Mouse (Mus musculus): ENCODE measurements around the gene Slc15a3. TPM values are rescaled to one million over a fixed set of nuclear protein-coding genes. Genes with fewer than 3 reads are reported as not detected.

The Slc15a3 gene
- total and polyA plus RNA-seq, 3 experiments: 2.1 to 3.9 (median 2.3) TPM

DNA sequence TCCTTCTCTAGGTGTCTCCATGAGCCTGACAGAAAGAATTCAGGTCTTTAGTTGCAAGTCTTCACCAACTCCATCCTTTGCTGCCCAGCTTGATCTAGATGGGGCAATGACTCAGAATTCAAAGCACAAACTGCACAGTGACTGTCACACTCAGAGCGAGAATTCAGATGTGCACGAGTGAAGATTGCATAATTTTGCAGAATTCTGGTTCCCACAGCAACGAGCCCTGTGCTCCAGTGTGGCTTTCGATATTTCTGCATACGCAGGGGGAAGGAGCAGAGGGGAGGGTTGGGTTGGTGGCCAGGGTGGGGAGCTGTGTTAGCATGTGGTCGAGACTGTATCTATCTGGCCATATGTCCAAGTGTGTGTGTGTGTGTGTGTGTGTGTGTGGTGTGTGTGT lies 38.5 kb upstream of the Slc15a3 start:
- intact Hi-C loops (cut with DNase I): no loop called here
- WGBS: 58% methylated on average over 6 of the region's 6 CpGs

DNA sequence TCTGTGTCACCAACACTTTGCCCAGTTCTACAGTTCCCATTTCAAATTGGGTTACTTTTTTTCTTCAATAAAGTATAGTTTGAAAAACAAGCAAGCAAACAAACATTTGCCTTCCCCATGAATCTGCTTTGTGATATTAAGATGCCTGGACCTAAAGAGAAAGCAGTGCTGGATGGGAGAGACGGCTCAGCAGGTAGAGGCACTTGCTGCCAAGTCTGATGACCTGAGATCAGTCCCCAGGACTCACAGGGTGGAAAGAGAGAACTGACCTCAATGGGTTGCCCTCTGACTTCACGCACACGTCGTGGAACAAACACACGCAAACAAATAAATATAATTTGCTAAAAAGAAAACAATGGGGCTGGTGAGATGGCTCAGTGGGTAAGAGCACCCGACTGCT lies 37.6 kb upstream of the Slc15a3 start:
- Histone ChIP-seq H3K36me3 (ENCODE audit: control insufficient read depth, insufficient read depth, low read length) (no peaks in the 10 kb centered on the region), H3K79me2 (replicated peaks; ENCODE audit: control insufficient read depth, insufficient read depth, low read length) (no peaks in the 10 kb centered on the region), H3K27me3 (ENCODE audit: control insufficient read depth, insufficient read depth, low read length) (no peaks in the 10 kb centered on the region), H3K27ac (no peak overlapping the region), H3K4me3 (no peak overlapping the region), H3K4me1 (ENCODE audit: control insufficient read depth, insufficient read depth, low read length) (no peaks in the 10 kb centered on the region), H3K9ac (ENCODE audit: low read depth, low read length) (no peak overlapping the region)
- no peak for DNase-seq
- intact Hi-C loops (cut with DNase I): no loop called here
- no peak for TF ChIP-seq EP300 (IDR thresholded peaks at IDR 0.05; ENCODE audit: insufficient read depth, low read depth, low read length)
- TF ChIP-seq CTCF (IDR thresholded peaks at IDR 0.05): no peak
- WGBS: 87% methylated on average over 6 of the region's 6 CpGs

More for the DNA sequence above, 38.5 kb upstream of the Slc15a3 start:
- H3K27ac ChIP-seq: no peak overlapping the region
- no peaks in the 10 kb centered on the region for H3K4me1 ChIP-seq (ENCODE audit: control insufficient read depth, insufficient read depth, low read length)
- H3K4me3 ChIP-seq: no peak overlapping the region
- H3K27me3 ChIP-seq (ENCODE audit: control insufficient read depth, insufficient read depth, low read length): no peaks in the 10 kb centered on the region
- no peak overlapping the region for H3K9ac ChIP-seq (ENCODE audit: low read depth, low read length)
- TF ChIP-seq POLR2A (IDR thresholded peaks at IDR 0.05; ENCODE audit: insufficient read depth, low read depth, low read length) (no peak), CTCF (IDR thresholded peaks at IDR 0.05) (no peak), EP300 (IDR thresholded peaks at IDR 0.05; ENCODE audit: insufficient read depth, low read depth, low read length) (no peak)
- no peaks in the 10 kb centered on the region for H3K36me3 ChIP-seq (ENCODE audit: control insufficient read depth, insufficient read depth, low read length)
- DNase-seq: no peak
- no peaks in the 10 kb centered on the region for H3K79me2 ChIP-seq (replicated peaks; ENCODE audit: control insufficient read depth, insufficient read depth, low read length)

DNA sequence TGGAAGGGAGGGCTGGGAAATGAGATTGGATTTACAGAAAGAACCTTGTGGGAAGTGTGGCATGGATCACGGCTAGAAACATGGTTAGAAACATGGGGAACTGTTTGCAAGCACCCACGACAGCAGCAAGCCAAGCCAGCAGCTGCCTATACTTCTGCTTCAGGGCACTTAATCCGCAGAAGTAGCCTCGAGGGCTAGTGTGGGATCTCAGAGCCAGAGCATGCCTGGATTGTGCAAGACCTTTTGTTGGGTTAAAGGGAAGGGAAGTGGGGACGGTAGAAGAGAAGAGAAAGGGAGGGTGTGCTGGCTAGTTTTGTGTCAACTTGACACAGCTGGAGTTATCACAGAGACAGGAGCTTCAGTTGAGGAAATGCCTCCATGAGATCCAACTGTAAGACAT lies 35.8 kb upstream of the Slc15a3 start:
- Histone ChIP-seq H3K4me1 (ENCODE audit: control insufficient read depth, insufficient read depth, low read length) (no peaks in the 10 kb centered on the region), H3K27ac (no peak overlapping the region), H3K27me3 (ENCODE audit: control insufficient read depth, insufficient read depth, low read length) (no peaks in the 10 kb centered on the region), H3K9ac (ENCODE audit: low read depth, low read length) (no peak overlapping the region), H3K4me3 (no peak overlapping the region), H3K36me3 (ENCODE audit: control insufficient read depth, insufficient read depth, low read length) (no peaks in the 10 kb centered on the region), H3K79me2 (replicated peaks; ENCODE audit: control insufficient read depth, insufficient read depth, low read length) (no peaks in the 10 kb centered on the region)
- WGBS: 64% methylated on average over 5 of the region's 5 CpGs
- no peak for DNase-seq
- TF ChIP-seq POLR2A (IDR thresholded peaks at IDR 0.05; ENCODE audit: insufficient read depth, low read depth, low read length): no peak
- no peak for TF ChIP-seq EP300 (IDR thresholded peaks at IDR 0.05; ENCODE audit: insufficient read depth, low read depth, low read length)
- no peak for TF ChIP-seq CTCF (IDR thresholded peaks at IDR 0.05)
- intact Hi-C loops (cut with DNase I): no loop called here

GRCm38 (mm10) chr19:10804850-10805660 lies 34.5 kb upstream of the Slc15a3 start:
- TF ChIP-seq CTCF (IDR thresholded peaks at IDR 0.05) (no peak), POLR2A (IDR thresholded peaks at IDR 0.05; ENCODE audit: insufficient read depth, low read depth, low read length) (no peak), EP300 (IDR thresholded peaks at IDR 0.05; ENCODE audit: insufficient read depth, low read depth, low read length) (no peak)
- intact Hi-C loops (cut with DNase I): no loop called here
- H3K4me1 ChIP-seq (ENCODE audit: control insufficient read depth, insufficient read depth, low read length): no peaks in the 10 kb centered on the region
- H3K9ac ChIP-seq (ENCODE audit: low read depth, low read length): no peak overlapping the region
- no peaks in the 10 kb centered on the region for H3K36me3 ChIP-seq (ENCODE audit: control insufficient read depth, insufficient read depth, low read length)
- H3K27me3 ChIP-seq (ENCODE audit: control insufficient read depth, insufficient read depth, low read length): no peaks in the 10 kb centered on the region
- WGBS: 83% methylated on average over 2 of the region's 2 CpGs
- H3K4me3 ChIP-seq: no peak overlapping the region
- DNase-seq: no peak
- no peak overlapping the region for H3K27ac ChIP-seq
- no peaks in the 10 kb centered on the region for H3K79me2 ChIP-seq (replicated peaks; ENCODE audit: control insufficient read depth, insufficient read depth, low read length)

DNA sequence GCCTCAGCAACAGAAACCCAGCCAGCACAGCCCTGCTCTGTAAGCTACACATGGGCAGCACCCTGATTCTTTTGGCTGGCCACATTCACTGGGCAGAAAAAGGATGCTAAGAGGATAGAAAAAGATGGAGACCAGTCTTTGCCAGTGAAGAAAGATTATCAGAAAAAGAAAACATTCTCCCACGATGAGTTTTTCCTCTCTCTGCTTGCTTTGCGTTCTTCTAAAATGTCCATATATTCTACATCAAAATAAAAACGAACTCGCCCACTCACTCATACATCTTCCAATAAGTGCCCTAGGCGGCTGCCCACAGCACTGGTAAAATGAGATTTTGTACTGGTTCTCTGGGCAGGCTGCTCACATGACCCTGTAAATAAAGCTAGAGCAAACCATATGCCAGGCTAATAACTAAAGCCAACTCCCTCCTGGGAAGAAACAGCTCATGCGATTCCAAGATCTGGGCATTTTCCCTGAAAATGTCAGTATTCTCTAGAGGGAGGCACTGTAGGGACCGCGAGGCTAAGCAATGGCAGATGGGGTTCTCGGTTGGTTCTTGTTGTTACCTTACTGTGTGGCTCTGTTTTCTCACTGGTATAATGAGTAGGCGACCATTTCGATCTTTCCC lies 33.8 kb upstream of the Slc15a3 start:
- intact Hi-C loops (cut with DNase I): no loop called here
- no peak for TF ChIP-seq CTCF (IDR thresholded peaks at IDR 0.05)
- no peak for TF ChIP-seq EP300 (IDR thresholded peaks at IDR 0.05; ENCODE audit: insufficient read depth, low read depth, low read length)
- TF ChIP-seq POLR2A (IDR thresholded peaks at IDR 0.05; ENCODE audit: insufficient read depth, low read depth, low read length): no peak
- Histone ChIP-seq H3K4me1 (ENCODE audit: control insufficient read depth, insufficient read depth, low read length) (no peaks in the 10 kb centered on the region), H3K27ac (no peak overlapping the region), H3K36me3 (ENCODE audit: control insufficient read depth, insufficient read depth, low read length) (no peaks in the 10 kb centered on the region), H3K79me2 (replicated peaks; ENCODE audit: control insufficient read depth, insufficient read depth, low read length) (no peaks in the 10 kb centered on the region), H3K9ac (ENCODE audit: low read depth, low read length) (no peak overlapping the region), H3K4me3 (no peak overlapping the region), H3K27me3 (ENCODE audit: control insufficient read depth, insufficient read depth, low read length) (no peaks in the 10 kb centered on the region)
- 80% methylated on average over 11 of the region's 11 CpGs for WGBS
- DNase-seq: no peak
